Mouse (Mus musculus): ENCODE data around the gene Myzap.

The Myzap gene

DNA sequence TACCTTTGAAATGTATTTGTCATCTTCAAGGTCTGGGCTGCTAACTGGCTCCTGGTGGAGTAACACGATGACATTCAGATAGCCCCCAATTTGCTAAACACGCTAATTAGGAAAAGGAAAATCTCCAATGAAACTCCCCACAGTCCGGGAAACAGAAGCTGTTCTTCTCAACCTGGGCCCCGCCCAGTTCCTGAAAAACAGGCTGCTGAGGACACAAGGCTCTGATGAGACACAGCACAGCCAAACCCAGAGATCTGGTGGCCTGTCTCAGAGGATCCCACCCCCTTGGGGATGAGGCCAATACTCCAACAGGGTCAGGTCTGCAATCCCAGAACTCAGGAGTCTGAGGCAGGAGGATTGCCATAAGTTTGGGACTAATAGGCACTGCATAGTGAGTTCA, 25.4 kb downstream of the Myzap start:
- in situ Hi-C loops (cut with MboI; ENCODE audit: low pct_unique_long_range_greater_than_20kb in 1 of 2, low sequenced_read_pairs in 2 of 2, unreplicated experiment in 1 of 2) = no loop called here

DNA sequence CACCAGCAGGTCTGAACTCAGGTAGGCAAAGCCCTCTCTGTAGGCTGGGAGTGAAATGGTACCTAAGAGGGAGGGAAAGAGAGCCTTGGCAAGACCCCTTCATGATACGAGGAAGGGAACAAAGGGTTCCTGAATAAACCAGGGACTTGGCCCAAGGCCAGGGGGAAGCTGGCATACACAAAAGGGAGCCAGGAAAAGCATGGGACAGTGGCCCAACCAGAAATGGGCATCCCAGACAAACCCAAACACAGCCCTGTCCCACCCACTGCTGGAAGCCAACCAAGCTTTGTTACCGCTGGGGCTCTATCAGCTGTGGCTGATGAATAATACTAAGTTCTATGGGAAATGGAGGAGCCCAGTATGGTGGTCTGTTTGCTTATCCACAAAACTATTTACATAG, 34.4 kb downstream of the Myzap start:
- in situ Hi-C loops (cut with MboI; ENCODE audit: low pct_unique_long_range_greater_than_20kb in 1 of 2, low sequenced_read_pairs in 2 of 2, unreplicated experiment in 1 of 2) = no loop called here

DNA sequence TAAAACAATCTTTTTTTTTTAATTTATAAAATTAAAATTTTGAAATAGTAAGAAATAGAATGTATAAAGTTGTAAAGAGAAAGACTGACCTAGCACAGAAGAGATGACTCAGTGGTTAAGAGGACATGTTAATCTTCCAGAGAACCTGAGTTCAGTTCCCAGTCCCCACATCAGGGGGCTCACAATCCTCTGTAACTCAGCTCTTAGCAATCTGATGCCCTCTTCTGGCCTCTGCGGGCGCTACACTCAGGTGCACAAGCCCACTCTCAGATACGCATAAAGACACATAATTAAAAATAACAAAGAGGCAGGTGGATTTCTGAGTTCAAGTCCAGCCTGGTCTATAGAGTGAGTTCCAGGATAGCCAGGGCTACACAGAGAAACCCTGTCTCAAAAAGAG, 38.2 kb downstream of the Myzap start:
- in situ Hi-C loops (cut with MboI; ENCODE audit: low pct_unique_long_range_greater_than_20kb in 1 of 2, low sequenced_read_pairs in 2 of 2, unreplicated experiment in 1 of 2) = no loop called here

DNA sequence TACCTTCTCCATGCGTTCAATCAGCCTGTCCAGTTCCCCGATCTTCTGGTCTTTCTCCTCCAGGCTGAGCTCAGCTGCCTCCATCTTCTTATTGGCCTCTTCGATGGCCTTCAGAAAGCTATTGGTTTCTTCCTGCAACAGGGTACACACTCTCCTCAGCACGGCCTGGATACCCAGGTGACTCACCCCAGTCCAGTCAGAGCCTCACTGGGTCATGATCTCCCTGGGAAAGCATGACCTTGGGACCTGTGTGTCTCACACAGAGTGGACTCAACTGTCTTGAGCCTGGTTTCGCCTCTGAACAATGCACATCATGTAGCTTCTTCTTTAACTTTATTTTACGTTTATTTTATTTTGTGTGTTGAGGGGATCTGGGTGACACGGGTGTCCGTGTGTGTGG, 42.0 kb downstream of the Myzap start:
- in situ Hi-C loops (cut with MboI; ENCODE audit: low pct_unique_long_range_greater_than_20kb in 1 of 2, low sequenced_read_pairs in 2 of 2, unreplicated experiment in 1 of 2) = no loop called here

DNA sequence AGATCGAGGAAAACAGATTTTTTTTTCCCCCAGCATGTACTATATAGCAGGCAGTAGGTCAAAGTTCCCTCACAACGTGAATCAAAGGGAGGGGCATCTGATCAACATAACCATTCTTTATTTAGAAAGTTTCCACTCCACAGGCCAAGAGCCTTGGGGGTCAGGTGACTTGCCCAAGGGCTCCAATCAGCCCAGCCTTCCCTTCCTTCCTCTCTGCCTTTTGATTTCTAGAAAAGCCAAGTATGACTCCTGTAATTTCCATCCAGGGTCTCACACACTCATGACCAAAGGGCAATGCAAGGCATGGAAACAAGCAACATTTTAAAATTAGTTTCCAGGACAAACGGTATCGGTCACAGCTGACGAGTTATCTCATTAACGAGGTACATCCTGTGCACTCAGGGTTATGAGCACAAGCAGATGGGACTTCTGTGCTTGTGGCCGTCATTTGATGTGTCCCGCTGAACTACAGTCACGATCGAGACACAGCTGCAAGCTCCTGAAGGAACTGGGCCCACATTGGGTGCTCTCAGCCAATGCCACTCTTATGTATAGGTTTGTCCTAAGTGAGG, 44.4 kb downstream of the Myzap start:
- in situ Hi-C loops (cut with MboI; ENCODE audit: low pct_unique_long_range_greater_than_20kb in 1 of 2, low sequenced_read_pairs in 2 of 2, unreplicated experiment in 1 of 2) = no loop called here

DNA sequence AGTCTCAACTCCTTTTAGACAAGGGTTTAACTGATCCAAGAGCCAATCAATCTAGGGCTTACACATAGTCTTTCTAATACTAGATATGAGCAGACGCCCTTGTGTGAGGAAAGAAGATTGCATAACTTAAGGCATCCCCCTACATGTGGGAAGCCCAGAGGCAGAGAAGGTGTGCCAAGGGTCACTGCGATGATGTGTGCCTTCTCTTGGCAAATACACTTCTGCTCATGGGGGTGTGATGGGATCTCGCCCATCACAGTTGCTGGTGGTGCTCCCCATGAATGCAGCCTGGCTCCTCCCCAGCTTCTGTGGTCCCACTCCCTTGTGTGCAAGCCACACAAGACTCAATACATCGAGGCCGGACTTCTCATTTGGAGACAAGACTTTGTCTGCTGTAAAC, 47.3 kb downstream of the Myzap start:
- in situ Hi-C loops (cut with MboI; ENCODE audit: low pct_unique_long_range_greater_than_20kb in 1 of 2, low sequenced_read_pairs in 2 of 2, unreplicated experiment in 1 of 2) = loop anchor here in 1 of 2 experiments (5.0 kb wide), 1 partner anchor 67 kb away; no protein-coding TSS in a partner anchor

DNA sequence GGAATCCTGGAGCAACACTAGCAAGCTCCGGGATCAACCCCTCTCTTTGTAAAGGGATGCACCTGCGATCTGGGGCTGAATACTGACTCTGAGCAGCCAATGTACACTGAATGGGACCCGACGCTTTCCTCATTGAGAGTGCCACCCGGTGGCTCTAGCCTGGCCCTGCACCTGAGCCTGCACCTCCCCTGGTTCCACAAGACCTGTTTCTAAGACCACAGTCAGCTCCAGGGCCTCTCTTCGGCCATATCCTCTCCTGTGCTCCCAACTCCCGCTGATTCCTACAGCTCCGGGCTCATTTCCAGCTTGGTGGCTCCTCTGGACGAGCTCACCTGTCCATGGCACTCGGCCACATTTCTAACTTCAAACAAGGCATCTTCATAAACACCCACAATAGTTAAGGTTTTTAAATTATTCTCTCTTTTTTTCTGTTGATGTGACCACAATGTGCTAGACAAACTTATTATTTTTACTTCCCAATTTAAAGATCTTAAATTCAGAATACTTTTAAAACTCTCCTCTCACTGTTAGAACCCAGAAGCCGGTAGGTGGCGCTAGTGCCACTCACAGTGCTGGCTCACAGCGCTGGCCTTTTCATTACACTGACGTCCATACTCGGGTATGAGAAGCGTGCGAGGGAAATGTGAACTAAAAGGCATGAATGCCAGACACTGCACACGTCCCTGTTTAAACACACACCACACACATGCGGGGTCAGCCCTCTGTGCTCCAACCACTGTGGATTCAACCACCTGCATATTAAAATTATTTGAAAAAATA, 48.5 kb downstream of the Myzap start:
- in situ Hi-C loops (cut with MboI; ENCODE audit: low pct_unique_long_range_greater_than_20kb in 1 of 2, low sequenced_read_pairs in 2 of 2, unreplicated experiment in 1 of 2) = loop anchor here in 1 of 2 experiments (5.0 kb wide), 1 partner anchor 69 kb away; no protein-coding TSS in a partner anchor

DNA sequence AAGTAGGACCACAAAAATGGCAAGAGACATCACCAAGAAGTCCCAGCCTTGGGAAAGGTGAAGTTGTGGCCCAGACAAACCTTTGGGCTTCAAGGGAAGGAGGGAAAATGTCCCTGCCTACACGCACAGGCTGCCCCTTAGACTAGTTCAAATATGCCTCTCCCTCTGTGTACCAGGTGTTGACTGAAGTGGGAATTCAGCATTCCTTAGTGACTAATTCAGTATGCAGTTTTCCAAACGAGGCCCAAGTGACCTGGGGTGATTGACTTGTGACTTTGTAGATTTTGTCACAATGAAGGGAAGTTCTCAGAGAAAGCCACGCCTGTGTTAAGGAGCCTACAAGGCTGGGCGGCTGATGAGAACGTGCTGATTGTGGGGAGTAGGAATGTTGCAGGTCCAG, 49.9 kb downstream of the Myzap start:
- in situ Hi-C loops (cut with MboI; ENCODE audit: low pct_unique_long_range_greater_than_20kb in 1 of 2, low sequenced_read_pairs in 2 of 2, unreplicated experiment in 1 of 2) = loop anchor here in 1 of 2 experiments (5.0 kb wide), 1 partner anchor 70 kb away; no protein-coding TSS in a partner anchor

DNA sequence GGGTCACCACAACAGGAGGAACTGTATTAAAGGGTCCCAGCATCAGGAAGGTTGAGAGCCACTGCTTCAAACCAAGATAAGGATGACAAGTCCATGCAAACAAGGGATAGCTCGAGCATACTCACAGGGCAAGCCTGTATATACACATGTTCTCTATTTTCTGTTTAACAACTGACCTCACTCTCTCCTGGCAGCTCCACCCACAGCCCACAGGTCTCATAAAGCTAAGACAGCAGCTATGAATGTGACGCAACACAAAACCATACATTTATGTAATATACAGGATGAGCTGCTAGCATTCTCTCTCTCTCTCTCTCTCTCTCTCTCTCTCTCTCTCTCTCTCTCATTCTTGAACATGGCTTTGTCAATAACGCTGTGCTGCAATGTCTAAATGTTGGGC, 51.4 kb downstream of the Myzap start:
- in situ Hi-C loops (cut with MboI; ENCODE audit: low pct_unique_long_range_greater_than_20kb in 1 of 2, low sequenced_read_pairs in 2 of 2, unreplicated experiment in 1 of 2) = loop anchor here in 1 of 2 experiments (5.0 kb wide), 1 partner anchor 72 kb away; no protein-coding TSS in a partner anchor

DNA sequence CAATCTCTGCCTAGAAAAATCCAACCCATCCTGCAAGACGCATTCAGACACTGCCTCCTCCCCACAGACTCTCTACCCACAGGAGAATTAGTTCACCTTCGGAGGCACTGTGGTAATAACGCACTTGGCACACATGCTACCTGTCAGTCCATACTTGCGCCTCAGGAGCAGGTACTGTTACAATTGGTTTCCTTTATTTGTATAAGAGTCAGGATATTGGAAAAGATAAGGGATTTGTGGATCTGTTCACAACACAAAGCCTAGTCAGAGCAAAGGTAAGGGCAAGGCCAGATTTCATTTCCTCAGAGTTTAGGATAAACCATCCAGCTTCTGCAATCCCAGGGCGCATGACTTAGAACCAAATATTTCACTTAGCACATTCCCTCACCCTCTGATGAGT, 56.4 kb downstream of the Myzap start:
- in situ Hi-C loops (cut with MboI; ENCODE audit: low pct_unique_long_range_greater_than_20kb in 1 of 2, low sequenced_read_pairs in 2 of 2, unreplicated experiment in 1 of 2) = no loop called here

DNA sequence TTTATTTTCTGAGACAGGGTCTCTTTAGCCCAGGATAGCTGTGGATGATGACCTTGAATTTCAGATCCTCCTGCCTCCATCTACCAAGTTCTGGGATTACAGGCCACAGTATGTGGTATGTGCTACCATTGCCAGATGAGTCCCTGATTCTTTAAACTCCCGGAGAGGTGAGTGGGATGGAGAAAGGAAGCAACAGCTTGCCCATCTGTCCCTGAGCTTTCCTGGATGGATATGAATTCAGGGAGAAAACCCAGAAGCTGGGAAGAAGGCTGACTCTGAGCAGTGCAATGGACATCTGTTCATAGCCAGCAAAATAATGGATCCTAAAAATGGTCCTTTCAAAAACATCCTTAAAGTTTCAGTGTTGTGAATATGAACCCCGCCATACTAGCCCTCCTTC, 57.1 kb downstream of the Myzap start:
- in situ Hi-C loops (cut with MboI; ENCODE audit: low pct_unique_long_range_greater_than_20kb in 1 of 2, low sequenced_read_pairs in 2 of 2, unreplicated experiment in 1 of 2) = no loop called here

DNA sequence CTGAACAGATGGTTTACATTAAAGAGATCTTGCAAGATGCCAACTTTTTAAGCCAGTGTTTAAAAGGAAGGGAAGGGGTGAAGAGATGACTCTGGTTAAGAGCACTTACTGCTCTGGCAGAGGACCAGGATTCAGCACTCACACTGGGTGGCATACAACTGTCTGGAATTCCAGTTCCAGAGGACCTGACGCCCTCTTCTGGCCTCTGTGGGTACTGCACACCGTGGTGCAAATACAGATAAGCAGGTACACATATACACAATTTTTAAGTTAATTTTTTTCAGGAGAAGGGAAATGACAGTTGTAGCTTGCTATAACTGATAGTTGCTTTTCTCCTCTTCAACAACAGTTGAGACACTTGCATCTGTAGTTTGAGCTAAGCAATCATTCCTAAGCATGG, 62.2 kb downstream of the Myzap start:
- in situ Hi-C loops (cut with MboI; ENCODE audit: low pct_unique_long_range_greater_than_20kb in 1 of 2, low sequenced_read_pairs in 2 of 2, unreplicated experiment in 1 of 2) = no loop called here

DNA sequence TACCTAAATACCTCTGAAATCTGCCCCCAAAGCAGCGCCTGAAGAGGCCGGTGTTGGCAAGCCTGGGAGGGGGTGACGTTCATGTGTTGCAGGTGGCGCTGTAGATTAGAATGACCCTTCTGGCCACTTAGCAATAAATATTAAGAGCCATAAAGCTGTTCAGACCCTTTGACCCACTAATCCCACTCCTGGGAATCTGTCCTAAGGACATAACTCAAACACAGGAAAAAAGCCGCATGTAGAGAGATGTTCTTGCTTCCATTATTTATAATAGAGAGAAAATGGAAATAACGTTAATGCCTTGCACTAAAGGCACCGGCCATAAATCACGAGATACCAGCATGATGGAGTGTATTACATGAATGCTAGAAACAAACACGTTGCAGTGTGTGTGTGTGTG, 64.7 kb downstream of the Myzap start:
- in situ Hi-C loops (cut with MboI; ENCODE audit: low pct_unique_long_range_greater_than_20kb in 1 of 2, low sequenced_read_pairs in 2 of 2, unreplicated experiment in 1 of 2) = no loop called here

DNA sequence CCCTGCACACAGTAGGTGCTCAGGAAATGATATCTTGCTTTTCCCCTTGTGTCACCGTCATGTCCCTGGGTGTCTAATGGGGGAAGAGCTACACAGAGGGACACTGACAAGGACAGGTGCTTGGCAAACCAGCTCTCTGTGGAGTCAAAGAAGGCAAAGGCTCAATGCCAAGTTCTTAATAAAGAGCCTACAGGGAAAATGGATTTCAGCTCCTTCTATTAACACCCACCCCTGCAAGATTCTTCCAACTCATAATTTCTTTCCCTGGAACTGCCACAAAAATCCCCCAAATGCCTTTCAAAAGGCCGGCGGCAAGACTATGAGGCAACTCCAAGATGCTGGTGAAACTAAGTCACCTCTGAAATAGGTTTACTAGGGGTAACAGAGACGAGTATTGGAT, 68.3 kb downstream of the Myzap start:
- in situ Hi-C loops (cut with MboI; ENCODE audit: low pct_unique_long_range_greater_than_20kb in 1 of 2, low sequenced_read_pairs in 2 of 2, unreplicated experiment in 1 of 2) = no loop called here

DNA sequence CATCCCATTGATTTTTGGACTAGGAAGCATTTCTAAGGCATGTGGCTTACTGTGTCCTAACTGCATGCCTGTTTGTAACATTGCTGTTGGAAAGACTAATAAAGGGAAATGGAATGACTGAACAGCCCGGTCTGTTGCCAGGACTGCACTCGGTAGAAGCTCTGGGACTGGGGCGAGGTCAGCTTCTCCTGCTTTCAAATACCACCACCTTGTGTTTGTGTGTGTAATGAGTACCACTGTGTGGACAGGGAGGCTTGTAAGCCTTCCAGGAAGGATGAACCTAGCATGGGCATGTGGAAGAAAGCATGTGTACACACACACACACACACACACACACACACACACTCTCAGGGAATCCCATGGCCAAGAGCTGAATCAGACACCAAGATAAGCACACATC, 72.3 kb downstream of the Myzap start:
- in situ Hi-C loops (cut with MboI; ENCODE audit: low pct_unique_long_range_greater_than_20kb in 1 of 2, low sequenced_read_pairs in 2 of 2, unreplicated experiment in 1 of 2) = no loop called here

DNA sequence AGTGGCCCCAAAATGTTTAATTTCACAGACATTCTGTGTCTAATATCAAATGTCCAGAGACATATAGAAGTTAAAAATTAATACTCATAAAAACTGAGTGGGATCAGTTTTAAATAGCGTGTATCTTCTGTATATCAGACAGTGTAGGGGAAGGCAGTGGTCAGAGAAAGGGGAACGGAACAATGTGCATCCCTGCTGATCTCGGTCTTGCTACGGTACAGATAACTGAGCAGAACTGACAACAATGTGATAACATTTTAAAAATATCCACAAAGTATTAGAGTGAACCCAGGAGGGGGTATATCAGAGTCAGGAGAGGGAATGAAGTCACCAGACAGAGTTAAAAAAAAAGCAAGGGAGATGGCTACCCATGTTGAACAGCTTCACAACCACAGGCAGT, 74.7 kb downstream of the Myzap start:
- in situ Hi-C loops (cut with MboI; ENCODE audit: low pct_unique_long_range_greater_than_20kb in 1 of 2, low sequenced_read_pairs in 2 of 2, unreplicated experiment in 1 of 2) = no loop called here

DNA sequence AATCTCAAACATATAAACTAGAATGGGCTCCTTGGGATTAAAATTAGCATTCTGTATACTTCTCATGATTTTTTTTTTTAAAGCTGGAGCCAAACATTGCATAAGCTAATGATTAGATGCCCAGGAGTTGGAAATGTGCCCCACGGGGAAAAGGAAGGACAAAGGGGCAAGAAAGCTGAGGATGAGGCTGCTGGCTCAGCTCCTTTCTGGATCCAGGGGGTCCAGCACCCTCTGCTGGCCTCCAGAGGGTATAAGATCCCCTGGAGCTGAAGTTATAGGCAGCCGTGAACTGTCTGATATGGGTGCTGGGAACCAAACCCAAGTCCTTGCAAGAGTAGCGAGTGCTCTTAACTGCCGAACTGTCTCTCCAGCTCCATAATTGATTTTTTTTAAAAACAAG, 76.3 kb downstream of the Myzap start:
- in situ Hi-C loops (cut with MboI; ENCODE audit: low pct_unique_long_range_greater_than_20kb in 1 of 2, low sequenced_read_pairs in 2 of 2, unreplicated experiment in 1 of 2) = no loop called here

DNA sequence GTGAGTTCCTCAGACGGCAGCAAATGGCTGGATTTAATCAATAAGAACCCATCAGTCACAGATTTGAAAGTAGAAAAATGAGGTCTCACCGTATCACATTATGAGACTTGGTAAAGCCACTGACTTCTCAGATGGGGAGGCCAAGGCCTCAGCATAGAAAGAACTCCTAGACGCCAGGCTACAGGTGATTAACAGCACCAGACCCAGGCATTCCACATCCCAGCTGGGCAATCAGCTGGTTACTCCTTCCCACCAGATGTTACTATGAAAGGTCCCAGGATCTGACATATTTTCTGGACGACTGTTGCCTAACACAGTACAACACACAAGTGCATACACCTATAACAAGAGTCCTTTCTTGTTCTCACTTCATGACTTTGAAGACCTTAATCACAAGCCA, 78.6 kb downstream of the Myzap start:
- in situ Hi-C loops (cut with MboI; ENCODE audit: low pct_unique_long_range_greater_than_20kb in 1 of 2, low sequenced_read_pairs in 2 of 2, unreplicated experiment in 1 of 2) = loop anchor here in 1 of 2 experiments (5.0 kb wide), 1 partner anchor 41 kb away; no protein-coding TSS in a partner anchor

DNA sequence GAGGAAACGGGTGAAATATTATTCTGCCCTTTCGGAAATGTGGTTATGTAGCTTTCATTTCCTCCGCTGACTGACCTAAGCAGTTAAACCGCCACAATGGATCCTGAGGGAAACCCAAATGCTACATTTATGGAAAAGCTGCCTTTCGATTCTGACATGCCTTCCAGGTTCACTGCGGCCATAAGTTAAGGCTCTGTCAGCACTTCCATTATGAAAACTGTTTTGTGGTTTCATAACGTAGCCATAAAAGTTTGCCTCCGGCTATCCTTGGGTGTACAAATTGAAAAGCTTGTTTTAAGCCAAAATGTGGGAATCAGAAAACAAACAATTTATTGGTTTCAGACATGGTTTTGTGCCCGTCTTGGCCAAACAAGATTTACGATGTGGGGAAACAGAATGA, 79.3 kb downstream of the Myzap start:
- in situ Hi-C loops (cut with MboI; ENCODE audit: low pct_unique_long_range_greater_than_20kb in 1 of 2, low sequenced_read_pairs in 2 of 2, unreplicated experiment in 1 of 2) = loop anchor here in 1 of 2 experiments (5.0 kb wide), 1 partner anchor 41 kb away; no protein-coding TSS in a partner anchor
